Mouse (Mus musculus): ENCODE measurements around the gene Axl.
A peak's percentile ranks its signal among the peaks of the same experiment; 100 is the strongest.
"Not testable (repeated sequence)": the region's sequence is repeated elsewhere in the genome, so short reads cannot be mapped to it uniquely, and the experiment has no call there.

Axl gene

GRCm38 (mm10) chr7:25793679-25794078 lies 5.2 kb upstream of the Axl start:
- DNase-seq (ENCODE audit: low spot score in 2 of 2), result peak in 1 of 2 experiments; percentile 46

GRCm38 (mm10) chr7:25792966-25793365 lies 4.5 kb upstream of the Axl start:
- DNase-seq (ENCODE audit: low spot score in 2 of 2), result not testable (repeated sequence)

- no peak for DNase-seq (ENCODE audit: low spot score in 2 of 2)
These were observed 2.1 kb upstream of the Axl start for GRCm38 (mm10) chr7:25790615-25791014.

- no peak for DNase-seq (ENCODE audit: low spot score in 2 of 2)
These were observed 580 bp upstream of the Axl start for GRCm38 (mm10) chr7:25789129-25789440.

- no peak for DNase-seq (ENCODE audit: low spot score in 2 of 2)
These were observed 867 bp downstream of the Axl start for GRCm38 (mm10) chr7:25787456-25788219.

- DNase-seq (ENCODE audit: low spot score in 2 of 2), result no peak
These were observed 1.5 kb downstream of the Axl start for GRCm38 (mm10) chr7:25786974-25787373.

- no peak for DNase-seq (ENCODE audit: low spot score in 2 of 2)
These were observed 2.8 kb downstream of the Axl start for GRCm38 (mm10) chr7:25785752-25786151.

GRCm38 (mm10) chr7:25784808-25785207 lies 3.7 kb downstream of the Axl start:
- no peak for DNase-seq (ENCODE audit: low spot score in 2 of 2)

- no peak for DNase-seq (ENCODE audit: low spot score in 2 of 2)
These were observed 4.8 kb downstream of the Axl start for GRCm38 (mm10) chr7:25783746-25784145.

GRCm38 (mm10) chr7:25782744-25783143 lies 5.8 kb downstream of the Axl start:
- no peak for DNase-seq (ENCODE audit: low spot score in 2 of 2)

- no peak for DNase-seq (ENCODE audit: low spot score in 2 of 2)
These were observed 6.4 kb downstream of the Axl start for GRCm38 (mm10) chr7:25781937-25782610.

- no peak for DNase-seq (ENCODE audit: low spot score in 2 of 2)
These were observed 7.1 kb downstream of the Axl start for GRCm38 (mm10) chr7:25781321-25781936.

GRCm38 (mm10) chr7:25780753-25781152 lies 7.8 kb downstream of the Axl start:
- DNase-seq (ENCODE audit: low spot score in 2 of 2), result no peak

GRCm38 (mm10) chr7:25780021-25780420 lies 8.5 kb downstream of the Axl start:
- DNase-seq (ENCODE audit: low spot score in 2 of 2), result no peak

GRCm38 (mm10) chr7:25768229-25768628 lies 20.3 kb downstream of the Axl start:
- no peak for DNase-seq (ENCODE audit: low spot score in 2 of 2)

- no peak for DNase-seq (ENCODE audit: low spot score in 2 of 2)
These were observed 22.4 kb downstream of the Axl start for GRCm38 (mm10) chr7:25766108-25766507.

GRCm38 (mm10) chr7:25764221-25764620 lies 24.3 kb downstream of the Axl start:
- DNase-seq (ENCODE audit: low spot score in 2 of 2), result no peak

- no peak for DNase-seq (ENCODE audit: low spot score in 2 of 2)
These were observed 24.8 kb downstream of the Axl start for GRCm38 (mm10) chr7:25763678-25764077.

- DNase-seq (ENCODE audit: low spot score in 2 of 2), result no peak
These were observed 27.2 kb downstream of the Axl start for GRCm38 (mm10) chr7:25761354-25761753.

- peak; percentile 77 to 94 for DNase-seq (ENCODE audit: low spot score in 2 of 2)
These were observed 32.5 kb downstream of the Axl start for GRCm38 (mm10) chr7:25756011-25756410.

GRCm38 (mm10) chr7:25755468-25755833 lies 33.1 kb downstream of the Axl start:
- peak; percentile 72 to 76 for DNase-seq (ENCODE audit: low spot score in 2 of 2)

GRCm38 (mm10) chr7:25754738-25755467 lies 33.6 kb downstream of the Axl start, which contains the start of gene Hnrnpul1:
TSS of gene Hnrnpul1 (minus strand) at chr7:25754757.
- peak; percentile 99 for DNase-seq (ENCODE audit: low spot score in 2 of 2)
